Mouse (Mus musculus) kidney, postnatal 14 days (tissue): ENCODE measurements around the gene Nelfe.
"Not testable (repeated sequence)": the region's sequence is repeated elsewhere in the genome, so short reads cannot be mapped to it uniquely, and the experiment has no call there.

Experiments
- DNase-seq: peaks from one replicate; pipeline ENCODE4 v3.0.0; 2022; ENCODE audit warnings: mixed read lengths

The Nelfe gene

GRCm38 (mm10) chr17:34849722-34850516 is at the start of gene Nelfe, which contains the start of gene Skiv2l:
Gene Nelfe, plus strand, starts transcription at chr17:34850391.
Gene Skiv2l, minus strand, starts transcription at chr17:34850210.
- DNase-seq, result peak; percentile 99

- not testable (repeated sequence) for DNase-seq
Observed at GRCm38 (mm10) chr17:34800781-34801305, 49.3 kb upstream of the Nelfe start.

- not testable (repeated sequence) for DNase-seq
Observed at GRCm38 (mm10) chr17:34802756-34803155, 47.4 kb upstream of the Nelfe start.

- not testable (repeated sequence) for DNase-seq
Observed at GRCm38 (mm10) chr17:34803367-34803766, 46.8 kb upstream of the Nelfe start.

GRCm38 (mm10) chr17:34804301-34804700 is 45.9 kb upstream of the Nelfe start, which contains the start of gene Cyp21a1:
Gene Cyp21a1, minus strand, starts transcription at chr17:34804561.
- not testable (repeated sequence) for DNase-seq

- DNase-seq, result no peak
Observed at GRCm38 (mm10) chr17:34804871-34805562, 45.2 kb upstream of the Nelfe start.

GRCm38 (mm10) chr17:34807176-34807575 is 43.0 kb upstream of the Nelfe start:
- no peak for DNase-seq

- DNase-seq, result no peak
Observed at GRCm38 (mm10) chr17:34808599-34809205, 41.5 kb upstream of the Nelfe start.

- not testable (repeated sequence) for DNase-seq
Observed at GRCm38 (mm10) chr17:34810411-34810810, 39.8 kb upstream of the Nelfe start.

- not testable (repeated sequence) for DNase-seq
Observed at GRCm38 (mm10) chr17:34810811-34811210, 39.4 kb upstream of the Nelfe start.

GRCm38 (mm10) chr17:34811275-34811674 is 38.9 kb upstream of the Nelfe start:
- no peak for DNase-seq

- DNase-seq, result peak; percentile 15
Observed at GRCm38 (mm10) chr17:34813747-34814146, 36.4 kb upstream of the Nelfe start.

- no peak for DNase-seq
Observed at GRCm38 (mm10) chr17:34814818-34815370, 35.3 kb upstream of the Nelfe start.

- DNase-seq, result not testable (repeated sequence)
Observed at GRCm38 (mm10) chr17:34830776-34831175, 19.4 kb upstream of the Nelfe start.

- no peak for DNase-seq
Observed at GRCm38 (mm10) chr17:34836155-34836855, 13.9 kb upstream of the Nelfe start.

- peak; percentile 98 for DNase-seq
Observed at GRCm38 (mm10) chr17:34836856-34837221, 13.4 kb upstream of the Nelfe start, which contains the start of the genes Stk19 and Dxo. Gene Stk19, minus strand, starts transcription at chr17:34836945. Gene Dxo, plus strand, starts transcription at chr17:34837019.

- DNase-seq, result peak; percentile 37
Observed at GRCm38 (mm10) chr17:34837464-34838324, 12.5 kb upstream of the Nelfe start.

GRCm38 (mm10) chr17:34838785-34839184 is 11.4 kb upstream of the Nelfe start:
- no peak for DNase-seq

GRCm38 (mm10) chr17:34840736-34841307 is 9.4 kb upstream of the Nelfe start:
- DNase-seq, result no peak

GRCm38 (mm10) chr17:34844884-34845283 is 5.3 kb upstream of the Nelfe start:
- no peak for DNase-seq

GRCm38 (mm10) chr17:34847192-34847591 is 3.0 kb upstream of the Nelfe start:
- no peak for DNase-seq
